Mouse (Mus musculus): ENCODE measurements at regions not wholly inside any gene's neighbourhood (a gene's known extent, or its start where the extent isn't known, plus 50 kb on each side); places are given as distances from the start of the nearest gene placed in this dataset.

DNA sequence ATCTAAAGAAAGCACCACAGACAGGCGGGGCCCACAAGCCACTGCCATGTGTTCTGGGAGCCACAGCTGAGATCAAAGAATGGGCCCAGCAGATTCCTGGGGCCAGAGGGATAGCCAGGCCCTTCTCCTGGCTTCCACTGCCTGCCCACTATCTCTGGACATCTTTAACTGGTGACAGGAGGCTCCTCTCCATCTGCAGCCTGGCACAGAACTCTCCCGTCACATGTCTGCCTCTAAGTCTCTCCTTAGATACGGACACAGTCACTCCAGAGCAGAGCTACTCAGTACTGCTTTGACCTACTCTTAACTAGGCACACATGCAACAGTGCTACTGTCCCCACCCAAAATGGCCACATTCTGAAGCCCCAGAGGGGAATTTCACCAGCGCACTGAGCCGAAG lies 234.1 kb upstream of the Dio3 start:
- TF ChIP-seq CTCF (IDR thresholded peaks at IDR 0.05; ENCODE audit: low read depth) (no peak), EP300 (IDR thresholded peaks at IDR 0.05; ENCODE audit: low read depth) (no peak)

Data from liver, postnatal 0 days (tissue).